Mouse (Mus musculus) CH12.LX (cell line): ENCODE measurements around the gene Fos. TPM values are rescaled to one million over a fixed set of nuclear protein-coding genes. Genes with fewer than 3 reads are reported as not detected.

Source experiments
- DNase-seq: peaks from one replicate; pipeline ENCODE4 v3.0.0-alpha.2; 2013; ENCODE audit errors: extremely low read depth
- H3K27ac ChIP-seq: 2 replicates; pipeline ENCODE4 v1.5.1; 2012; ENCODE audit warnings: low read depth, mild to moderate bottlenecking, control low read depth, moderate library complexity; ENCODE audit not compliant: insufficient read depth
- H3K27me3 ChIP-seq: replicated peaks from 2 replicates; pipeline ENCODE3; 2012; ENCODE audit warnings: inconsistent platforms
- H3K36me3 ChIP-seq, 2 experiments: replicated peaks in 1 of 2; 2 replicates each; pipeline versions ENCODE3 to v1.6.1; 2012; ENCODE audit warnings: inconsistent platforms in 1 of 2, low read length in 1 of 2, mild to moderate bottlenecking in 1 of 2, mixed read lengths in 1 of 2, moderate library complexity in 1 of 2; ENCODE audit not compliant: control insufficient read depth in 1 of 2, insufficient read depth in 1 of 2
- H3K4me1 ChIP-seq, 2 experiments: 2 replicates each; pipeline ENCODE4 v1.6.1; 2012; ENCODE audit warnings: inconsistent platforms in 1 of 2, moderate library complexity in 1 of 2; ENCODE audit not compliant: insufficient read depth in 2 of 2, control insufficient read depth in 1 of 2
- H3K4me2 ChIP-seq: 2 replicates; pipeline ENCODE4 v1.6.1; 2012; ENCODE audit warnings: low read depth, mild to moderate bottlenecking, control low read depth; ENCODE audit not compliant: poor library complexity, insufficient read depth, severe bottlenecking
- H3K4me3 ChIP-seq, 3 experiments: fragments of 150-350 bp in 1 of 3; sonication (generic) in 1 of 3; replicated peaks in 1 of 3; 2 replicates each; pipeline versions ENCODE3 to v1.5.1; 2011 to 2012; ENCODE audit warnings: low read depth in 2 of 3, low read length in 2 of 3, mild to moderate bottlenecking in 2 of 3, moderate library complexity in 2 of 3, control low read depth in 1 of 3, improper control_type of control experiment in 1 of 3, inconsistent platforms in 1 of 3, mixed read lengths in 1 of 3; ENCODE audit not compliant: poor library complexity in 1 of 3
- H3K79me2 ChIP-seq: replicated peaks from 2 replicates; pipeline ENCODE4 v1.6.1; 2012; ENCODE audit warnings: mild to moderate bottlenecking, moderate library complexity; ENCODE audit not compliant: control insufficient read depth, poor library complexity, insufficient read depth, severe bottlenecking; ENCODE audit errors: extremely low read depth
- H3K9ac ChIP-seq: 2 replicates; pipeline ENCODE4 v1.6.1; 2012; ENCODE audit warnings: low read depth, mild to moderate bottlenecking, control low read depth, moderate library complexity; ENCODE audit not compliant: insufficient read depth
- H3K9me3 ChIP-seq: replicated peaks from 2 replicates; pipeline ENCODE3; 2012; ENCODE audit warnings: low read length, inconsistent platforms, mixed read lengths
- BHLHE40 ChIP-seq: IDR thresholded peaks from 2 replicates; pipeline ENCODE4 v1.6.1; 2011; ENCODE audit warnings: mild to moderate bottlenecking, low read depth, low read length, improper control_type of control experiment
- CHD1 ChIP-seq: IDR thresholded peaks from 2 replicates; pipeline ENCODE4 v1.6.1; 2012; ENCODE audit warnings: low read depth, low read length, improper control_type of control experiment, inconsistent platforms
- CHD2 ChIP-seq: IDR thresholded peaks from 2 replicates; pipeline ENCODE4 v1.6.1; 2011; ENCODE audit warnings: low read length, improper control_type of control experiment
- ELF1 ChIP-seq: IDR thresholded peaks from 2 replicates; pipeline ENCODE4 v1.6.1; 2014; ENCODE audit warnings: low read depth, mild to moderate bottlenecking, inconsistent platforms, low read length, improper control_type of control experiment
- EP300 ChIP-seq: IDR thresholded peaks from 2 replicates; pipeline ENCODE4 v1.6.1; 2011; ENCODE audit warnings: low read length, improper control_type of control experiment
- ETS1 ChIP-seq: conservative IDR thresholded peaks from 2 replicates; pipeline ENCODE4 v1.6.1; 2012; ENCODE audit warnings: low read depth, mild to moderate bottlenecking, inconsistent platforms, low read length, improper control_type of control experiment, moderate library complexity
- HCFC1 ChIP-seq: IDR thresholded peaks from 2 replicates; pipeline ENCODE4 v1.6.1; 2012; ENCODE audit warnings: low read depth, mild to moderate bottlenecking, inconsistent platforms, low read length, improper control_type of control experiment
- KAT2A ChIP-seq: IDR thresholded peaks from 2 replicates; pipeline ENCODE4 v1.6.1; 2012; ENCODE audit warnings: low read length, improper control_type of control experiment, inconsistent platforms; ENCODE audit not compliant: insufficient replicate concordance
- MAFK ChIP-seq: IDR thresholded peaks from 2 replicates; pipeline ENCODE4 v1.6.1; 2011; ENCODE audit warnings: low read length, improper control_type of control experiment; ENCODE audit not compliant: insufficient replicate concordance
- MAX ChIP-seq: IDR thresholded peaks from 2 replicates; pipeline ENCODE4 v1.6.1; 2011; ENCODE audit warnings: low read length, improper control_type of control experiment
- MAZ ChIP-seq: IDR thresholded peaks from 2 replicates; pipeline ENCODE4 v1.6.1; 2012; ENCODE audit warnings: low read depth, mild to moderate bottlenecking, inconsistent platforms, low read length, improper control_type of control experiment, moderate library complexity
- MEF2A ChIP-seq: IDR thresholded peaks from 2 replicates; pipeline ENCODE4 v1.6.1; 2014; ENCODE audit warnings: low read depth, mild to moderate bottlenecking, inconsistent platforms, low read length, improper control_type of control experiment, borderline replicate concordance
- MXI1 ChIP-seq: IDR thresholded peaks from 2 replicates; pipeline ENCODE4 v1.6.1; 2011; ENCODE audit warnings: mild to moderate bottlenecking, low read depth, low read length, improper control_type of control experiment
- NELFE ChIP-seq: IDR thresholded peaks from 2 replicates; pipeline ENCODE4 v1.6.1; 2011; ENCODE audit warnings: low read depth, low read length, improper control_type of control experiment
- POLR2A ChIP-seq: IDR thresholded peaks from 2 replicates; pipeline ENCODE4 v1.6.1; 2011; ENCODE audit warnings: low read depth, mild to moderate bottlenecking, improper control_type of control experiment, low read length
- SIN3A ChIP-seq: IDR thresholded peaks from 2 replicates; pipeline ENCODE4 v1.6.1; 2012; ENCODE audit warnings: low read length, improper control_type of control experiment, inconsistent platforms
- SMC3 ChIP-seq: IDR thresholded peaks from 2 replicates; pipeline ENCODE4 v1.6.1; 2011; ENCODE audit warnings: low read depth, low read length, improper control_type of control experiment
- TBP ChIP-seq: conservative IDR thresholded peaks from 2 replicates; pipeline ENCODE4 v1.6.1; 2011; ENCODE audit warnings: low read depth, low read length, improper control_type of control experiment
- TCF12 ChIP-seq: IDR thresholded peaks from 2 replicates; pipeline ENCODE4 v1.6.1; 2014; ENCODE audit warnings: low read depth, mild to moderate bottlenecking, inconsistent platforms, low read length, improper control_type of control experiment
- UBTF ChIP-seq: IDR thresholded peaks from 2 replicates; pipeline ENCODE4 v1.6.1; 2012; ENCODE audit warnings: low read depth, mild to moderate bottlenecking, inconsistent platforms, low read length, improper control_type of control experiment, moderate library complexity
- ZC3H11A ChIP-seq: IDR thresholded peaks from 2 replicates; pipeline ENCODE4 v1.6.1; 2012; ENCODE audit warnings: low read depth, mild to moderate bottlenecking, inconsistent platforms, low read length, improper control_type of control experiment
- ZMIZ1 ChIP-seq: IDR thresholded peaks from 2 replicates; pipeline ENCODE4 v1.6.1; 2012; ENCODE audit warnings: low read depth, mild to moderate bottlenecking, inconsistent platforms, low read length, improper control_type of control experiment
- dilution Hi-C: fragments of 300-500 bp; cut with MboI; formaldehyde crosslinking; loops from 2 replicates; pipeline ENCODE4 v1.14.3; 2020; ENCODE audit warnings: low sequenced_read_pairs; ENCODE audit not compliant: extremely low pct_unique_long_range_greater_than_20kb, extremely low pct_ligation_motif_present
- in situ Hi-C: fragments of 300-500 bp; cut with MboI; formaldehyde crosslinking; loops from 3 replicates; pipeline ENCODE4 v1.14.3; 2019; ENCODE audit warnings: low sequenced_read_pairs, low pct_ligation_motif_present, low pct_unique_long_range_greater_than_20kb, mixed read lengths
- polyA plus RNA-seq: library from polyadenylated mRNA; unstranded; fragments of >175 nt; gene quantifications from 2 replicates; pipeline ENCODE4 v1.2.1, GENCODE M21; 2012; ENCODE audit warnings: low read depth; ENCODE audit not compliant: insufficient read length
- total RNA-seq, 2 experiments: library from RNA; depleted of rRNA; stranded (reverse); fragments of 300-350 nt in 1 of 2; fragments of >200 nt in 1 of 2; gene quantifications; 2 replicates each; pipeline ENCODE4 v1.2.3; 2012 to 2014

Fos gene
- total RNA-seq (2012; rRNA removed) (0.17 and 0.21 TPM in 2 replicates), total RNA-seq (2014; rRNA removed) (0.20 and 0.76 TPM in 2 replicates), polyA plus RNA-seq (0.11 and 0.26 TPM in 2 replicates)

GRCm38 (mm10) chr12:85473481-85474297 is at the start of gene Fos:
Gene Fos (plus strand): TSS chr12:85473890.
- in situ Hi-C loops, result no loop called here
- Histone ChIP-seq H3K36me3 (no peaks in the 10 kb centered on the region), H3K79me2 (no peaks in the 10 kb centered on the region), H3K27ac (no peak within 1 kb of the TSS), H3K4me2 (peak within 1 kb of the TSS; percentile 93), H3K4me1 (peaks cover 4 to 21% of the 10 kb centered on the region in 2 experiments; a peak in 3 of 4 replicates), H3K4me3 (peak within 1 kb of the TSS; percentile 35 to 58 (median 52)), H3K9me3 (no peaks in the 10 kb centered on the region), H3K27me3 (peaks cover 70% of the 10 kb centered on the region), H3K9ac (0 out of 2 replicates have a peak within 1 kb of the TSS, but pooled peaks have one; percentile 20)
- dilution Hi-C loops, result no loop called here
- TF ChIP-seq MAX, result no peak
- peak; percentile 44; the same call in 1 of the 2 replicates for TF ChIP-seq BHLHE40
- TF ChIP-seq ETS1, result peak; percentile 59; the same call in 1 of the 2 replicates
- peak; percentile 61; the same call in 1 of the 2 replicates for TF ChIP-seq ELF1
- peak; percentile 72; the same call in 1 of the 2 replicates for TF ChIP-seq ZMIZ1
- peak; percentile 56; the same call in 1 of the 2 replicates for TF ChIP-seq MAZ
- peak; percentile 52 for TF ChIP-seq MEF2A
- no peak for TF ChIP-seq ZC3H11A
- TF ChIP-seq CHD2, result peak; percentile 70
- TF ChIP-seq CHD1, result peak; percentile 98
- 0 out of 2 replicates have a peak, but pooled peaks have one; percentile 48 for TF ChIP-seq KAT2A
- peak; percentile 54; the same call in 1 of the 2 replicates for TF ChIP-seq TCF12
- no peak for TF ChIP-seq EP300
- TF ChIP-seq POLR2A, result peak; percentile 86
- no peak; the same call in 1 of the 2 replicates for TF ChIP-seq MAFK
- peak; percentile 25; the same call in 1 of the 2 replicates for TF ChIP-seq MXI1
- no peak for TF ChIP-seq SMC3
- TF ChIP-seq HCFC1, result peak; percentile 30; the same call in 1 of the 2 replicates
- TF ChIP-seq TBP, result peak; percentile 88
- TF ChIP-seq SIN3A, result peak; percentile 74
- TF ChIP-seq NELFE, result peak; percentile 69
- TF ChIP-seq UBTF, result peak; percentile 81
- DNase-seq, result peak; percentile 81
